Mouse (Mus musculus) hindbrain, embryonic 11.5 days (tissue): ENCODE data around the gene Prkca. TPM values are rescaled to one million over a fixed set of nuclear protein-coding genes. Genes with fewer than 3 reads are reported as not detected.

Experiments used
- ATAC-seq: fragments of 200-750 bp; cut with Nextera tagmentation; 2 replicates; pipeline ENCODE4 v1.8.0; 2017; ENCODE audit warnings: mild to moderate bottlenecking, moderate TSS enrichment, moderate library complexity; ENCODE audit not compliant: low FRiP score
- DNase-seq: peaks from one replicate; pipeline ENCODE4 v3.0.0-alpha.2; 2015; ENCODE audit warnings: low spot score
- H3K27ac ChIP-seq: fragments of 300-500 bp; sonication (generic); 2 replicates; pipeline ENCODE4 v1.5.1; 2014; ENCODE audit warnings: mild to moderate bottlenecking, low read depth, low read length
- H3K27me3 ChIP-seq: fragments of 300-500 bp; sonication (generic); 2 replicates; pipeline ENCODE4 v1.6.1; 2014; ENCODE audit warnings: mild to moderate bottlenecking, low read length, moderate library complexity, mixed read lengths; ENCODE audit not compliant: control insufficient read depth, insufficient read depth
- H3K36me3 ChIP-seq: fragments of 300-500 bp; sonication (generic); 2 replicates; pipeline ENCODE4 v1.6.1; 2014; ENCODE audit warnings: mild to moderate bottlenecking, low read length, moderate library complexity, mixed read lengths; ENCODE audit not compliant: control insufficient read depth, insufficient read depth
- H3K4me1 ChIP-seq: fragments of 300-500 bp; sonication (generic); replicated peaks from 2 replicates; pipeline ENCODE4 v1.6.1; 2014; ENCODE audit warnings: low read length, mixed read lengths; ENCODE audit not compliant: control insufficient read depth, insufficient read depth
- H3K4me2 ChIP-seq: fragments of 300-500 bp; sonication (generic); replicated peaks from 2 replicates; pipeline ENCODE4 v1.6.1; 2014; ENCODE audit warnings: mild to moderate bottlenecking, low read depth, low read length
- H3K4me3 ChIP-seq: fragments of 300-500 bp; sonication (generic); 2 replicates; pipeline ENCODE4 v1.5.1; 2014; ENCODE audit warnings: low read depth, low read length
- H3K9ac ChIP-seq: fragments of 300-500 bp; sonication (generic); 2 replicates; pipeline ENCODE4 v1.6.1; 2014; ENCODE audit warnings: low read depth, low read length
- H3K9me3 ChIP-seq: fragments of 300-500 bp; sonication (generic); 2 replicates; pipeline ENCODE4 v1.6.1; 2016; ENCODE audit warnings: low read length; ENCODE audit not compliant: control insufficient read depth
- WGBS: fragments of 180-500 bp; shearing (Covaris S2); extraction: QIAGEN DNeasy Blood & Tissue Kit; methylation state at CpG from one replicate; pipeline ENCODE4 v1.1.7; 2014; 5-methylcytosine and 5-hydroxymethylcytosine counted together
- polyA plus RNA-seq: library from polyadenylated mRNA; unstranded; fragments of >200 nt; fragmentation: Nextera tagmentation; extraction: Ambion mirVana; gene quantifications from 2 replicates; pipeline ENCODE4 v1.2.1, GENCODE M21; 2014

Gene Prkca
- polyA plus RNA-seq, 1 experiment from 2014 or later, result 4.1 TPM

DNA sequence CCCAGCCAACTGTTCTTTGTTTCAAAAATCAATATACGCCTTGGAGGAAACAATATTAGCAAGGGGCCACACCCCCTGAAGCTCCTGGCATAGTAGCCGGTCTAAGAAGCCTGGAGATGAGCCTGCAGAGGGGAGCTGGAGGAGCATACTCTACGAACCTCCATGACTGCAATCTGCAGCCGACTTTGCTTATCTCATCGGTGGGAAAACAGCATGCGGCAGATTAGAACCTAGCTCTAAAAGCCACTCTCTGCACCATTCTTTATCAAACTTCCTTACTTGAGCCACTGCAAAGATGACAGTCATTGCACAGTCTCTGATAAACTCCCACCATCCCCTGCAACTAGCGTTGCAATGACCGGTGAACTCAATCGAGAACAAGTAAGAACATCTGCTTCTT lies 194.5 kb downstream of the Prkca start:
- ATAC-seq (no peak), DNase-seq (peak; percentile 12)
- no peak overlapping the region for H3K4me2 ChIP-seq
- peaks cover 5% of the 10 kb centered on the region for H3K27me3 ChIP-seq
- no peaks in the 10 kb centered on the region for H3K36me3 ChIP-seq
- no peak overlapping the region for H3K4me3 ChIP-seq
- H3K9me3 ChIP-seq, result no peaks in the 10 kb centered on the region
- no peak overlapping the region for H3K9ac ChIP-seq
- H3K27ac ChIP-seq, result no peak overlapping the region
- 78% methylated on average over 9 of the region's 9 CpGs for WGBS
- H3K4me1 ChIP-seq, result no peaks in the 10 kb centered on the region

DNA sequence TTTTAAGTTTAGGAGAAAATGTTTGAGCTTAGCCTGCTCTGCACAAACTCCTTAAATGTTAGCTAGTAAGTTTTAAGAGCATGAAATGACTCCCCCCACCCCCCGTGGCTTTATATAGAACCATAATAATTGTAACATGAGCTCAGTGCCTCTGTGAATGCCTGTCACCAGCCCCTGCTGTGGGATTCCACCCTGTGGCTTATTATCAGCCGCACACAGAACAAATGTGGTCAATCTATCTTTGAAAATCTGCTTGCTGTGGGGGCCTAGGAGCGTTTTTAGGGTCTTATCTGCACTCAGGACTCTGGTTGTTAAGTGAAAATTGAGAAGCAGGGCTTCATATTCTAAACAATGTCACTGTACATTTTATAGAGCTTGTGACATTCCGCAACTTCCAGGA lies 195.2 kb downstream of the Prkca start:
- Histone ChIP-seq H3K27me3 (peaks cover 5% of the 10 kb centered on the region), H3K4me3 (no peak overlapping the region), H3K9ac (no peak overlapping the region), H3K4me2 (no peak overlapping the region), H3K27ac (no peak overlapping the region), H3K4me1 (no peaks in the 10 kb centered on the region), H3K9me3 (no peaks in the 10 kb centered on the region), H3K36me3 (no peaks in the 10 kb centered on the region)
- ATAC-seq (no peak), DNase-seq (peak; percentile 22)
- 29% methylated on average over 4 of the region's 4 CpGs for WGBS

DNA sequence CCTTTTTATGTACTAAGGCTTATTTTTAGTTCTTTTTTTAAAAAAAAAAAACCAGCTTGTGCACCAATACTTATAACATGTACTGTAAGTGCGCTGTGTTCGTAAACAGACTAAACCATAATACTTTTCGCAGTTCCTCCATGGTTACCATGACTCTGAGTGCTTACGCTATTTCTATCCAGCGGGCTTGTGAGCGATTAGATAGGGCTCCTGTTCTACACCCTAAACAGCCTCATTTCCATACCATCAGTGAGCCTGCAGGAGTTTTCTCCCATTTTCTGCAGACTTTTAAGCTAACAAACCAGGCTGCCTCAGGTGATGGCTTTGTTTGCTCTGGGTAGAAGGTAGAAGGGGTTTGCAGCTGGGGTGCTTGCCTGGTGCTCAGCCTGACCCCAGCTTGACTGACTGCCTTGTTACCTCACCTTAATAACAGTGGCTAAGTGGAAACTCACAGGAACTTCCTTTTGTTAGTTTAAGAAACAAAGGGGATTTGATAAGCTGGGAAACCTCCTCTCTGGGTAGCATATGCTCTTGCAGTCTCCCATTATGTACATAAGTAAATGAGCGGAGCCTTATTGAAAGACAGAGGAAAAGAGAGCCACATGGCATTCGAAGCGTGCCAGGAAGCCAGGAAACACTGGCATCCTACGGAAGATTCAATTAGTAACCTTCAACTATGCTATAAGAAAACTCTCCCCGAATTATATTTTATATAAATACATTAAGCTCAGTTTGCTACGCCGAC lies 197.8 kb downstream of the Prkca start:
- no peak overlapping the region for H3K27ac ChIP-seq
- H3K9ac ChIP-seq, result no peak overlapping the region
- DNase-seq (no peak), ATAC-seq (no peak)
- no peak overlapping the region for H3K4me3 ChIP-seq
- H3K4me1 ChIP-seq, result no peaks in the 10 kb centered on the region
- no peak overlapping the region for H3K4me2 ChIP-seq
- peaks cover 6% of the 10 kb centered on the region for H3K27me3 ChIP-seq
- H3K9me3 ChIP-seq, result no peaks in the 10 kb centered on the region
- WGBS, result 79% methylated on average over 13 of the region's 13 CpGs
- H3K36me3 ChIP-seq, result no peaks in the 10 kb centered on the region

DNA sequence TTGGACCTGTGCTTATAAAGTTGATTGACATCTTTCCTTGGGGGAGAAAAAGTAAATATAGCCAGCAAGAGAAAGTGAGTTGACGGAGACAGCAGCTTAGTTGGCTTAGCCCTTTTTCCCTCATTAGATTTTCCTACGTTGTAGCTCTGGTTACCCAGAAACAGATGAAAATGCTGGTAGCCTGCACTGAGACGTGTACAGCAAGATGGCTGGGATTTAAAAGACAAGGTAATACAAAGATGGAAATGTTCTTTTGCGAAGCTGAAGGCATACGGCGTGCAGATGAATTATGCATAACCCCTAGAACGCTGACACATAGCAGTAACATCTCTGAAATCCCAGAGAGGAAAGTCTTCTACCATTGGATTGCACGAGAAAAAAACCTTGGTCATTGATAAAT lies 198.6 kb downstream of the Prkca start:
- H3K36me3 ChIP-seq, result no peaks in the 10 kb centered on the region
- peaks cover 3% of the 10 kb centered on the region; the same call in 1 of the 2 replicates for H3K27me3 ChIP-seq
- ATAC-seq, result no peak
- whole genome bisulfite sequencing, result 79% methylated on average over 8 of the region's 8 CpGs
- no peaks in the 10 kb centered on the region for H3K4me1 ChIP-seq
- no peak overlapping the region for H3K27ac ChIP-seq
- no peak for DNase-seq
- no peak overlapping the region for H3K4me2 ChIP-seq
- H3K9me3 ChIP-seq, result no peaks in the 10 kb centered on the region
- H3K4me3 ChIP-seq, result no peak overlapping the region
- no peak overlapping the region for H3K9ac ChIP-seq

DNA sequence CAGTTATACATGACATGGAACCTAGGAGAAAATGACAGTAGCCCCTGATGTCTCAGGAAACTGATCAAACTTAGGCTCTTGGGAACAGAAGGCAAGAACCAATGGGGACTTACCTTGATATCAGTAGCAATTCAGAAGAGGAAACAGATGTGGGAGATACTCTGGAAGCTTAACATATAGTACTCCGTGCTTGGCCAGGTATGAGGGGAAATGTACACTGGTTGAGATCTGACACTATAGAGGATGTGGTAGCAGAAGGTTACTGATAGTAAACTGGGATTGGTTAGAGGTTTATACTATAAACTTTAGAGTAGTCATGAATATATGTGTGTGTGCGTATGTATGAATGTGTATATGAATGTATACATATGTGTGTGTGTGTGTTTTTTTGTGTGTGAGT lies 200.0 kb downstream of the Prkca start:
- DNase-seq, result no peak
- Histone ChIP-seq H3K27ac (no peak overlapping the region), H3K36me3 (no peaks in the 10 kb centered on the region), H3K4me2 (no peak overlapping the region), H3K9me3 (no peaks in the 10 kb centered on the region), H3K4me3 (no peak overlapping the region), H3K27me3 (0 out of 2 replicates have a peak, but pooled peaks cover 2% of the 10 kb centered on the region), H3K4me1 (no peaks in the 10 kb centered on the region), H3K9ac (no peak overlapping the region)
- no peak for ATAC-seq
- WGBS, result 89% methylated on average over 2 of the region's 2 CpGs

DNA sequence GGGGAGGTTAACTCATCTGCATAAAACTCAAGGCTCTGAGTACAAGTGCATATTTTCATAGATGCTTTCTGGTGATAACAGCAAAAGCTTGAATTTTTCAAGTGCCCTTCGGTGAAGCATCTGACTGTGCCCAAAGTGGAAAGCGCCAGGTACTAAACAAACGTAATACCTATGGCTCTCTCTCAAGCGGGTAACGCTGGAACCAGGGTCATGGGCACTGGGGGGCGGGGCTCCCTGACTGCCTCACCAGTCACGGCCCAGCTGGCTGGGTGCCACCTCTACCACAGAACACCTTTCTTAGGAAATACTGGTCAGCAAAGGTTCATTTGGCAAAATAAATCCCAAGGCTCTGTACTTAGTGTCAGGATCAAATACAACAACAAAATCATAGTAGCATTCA lies 203.7 kb downstream of the Prkca start:
- Histone ChIP-seq H3K27ac (no peak overlapping the region), H3K4me3 (no peak overlapping the region), H3K36me3 (no peaks in the 10 kb centered on the region), H3K27me3 (0 out of 2 replicates have a peak, but pooled peaks cover 2% of the 10 kb centered on the region), H3K9me3 (no peaks in the 10 kb centered on the region), H3K4me1 (no peaks in the 10 kb centered on the region), H3K4me2 (no peak overlapping the region), H3K9ac (no peak overlapping the region)
- DNase-seq (no peak), ATAC-seq (no peak)
- WGBS, result 78% methylated on average over 7 of the region's 7 CpGs

DNA sequence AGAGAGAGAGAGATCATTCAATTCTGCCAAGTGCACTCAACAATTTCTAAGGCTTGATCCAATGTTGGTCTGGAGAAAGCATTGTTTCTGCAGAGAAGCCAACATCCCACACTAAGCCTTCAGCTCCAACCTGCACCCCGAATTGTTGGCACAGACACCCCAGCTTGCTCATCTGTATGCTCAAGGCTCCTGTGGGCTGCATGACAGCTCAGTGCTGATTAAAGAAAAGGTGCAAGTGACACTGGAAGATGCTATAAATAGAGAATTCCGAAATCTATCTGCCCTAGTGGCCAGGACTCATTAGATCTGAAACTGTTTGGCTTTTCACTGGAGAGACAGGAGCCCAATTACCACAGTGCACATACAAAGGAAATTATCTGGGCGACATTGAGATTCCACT lies 207.4 kb downstream of the Prkca start:
- no peaks in the 10 kb centered on the region for H3K27me3 ChIP-seq
- no peak for DNase-seq
- H3K4me3 ChIP-seq, result no peak overlapping the region
- no peaks in the 10 kb centered on the region for H3K4me1 ChIP-seq
- no peak overlapping the region for H3K27ac ChIP-seq
- H3K9ac ChIP-seq, result no peak overlapping the region
- no peak for ATAC-seq
- no peak overlapping the region for H3K4me2 ChIP-seq
- no peaks in the 10 kb centered on the region for H3K9me3 ChIP-seq
- no peaks in the 10 kb centered on the region for H3K36me3 ChIP-seq
- WGBS, result 74% methylated on average over 3 of the region's 3 CpGs

DNA sequence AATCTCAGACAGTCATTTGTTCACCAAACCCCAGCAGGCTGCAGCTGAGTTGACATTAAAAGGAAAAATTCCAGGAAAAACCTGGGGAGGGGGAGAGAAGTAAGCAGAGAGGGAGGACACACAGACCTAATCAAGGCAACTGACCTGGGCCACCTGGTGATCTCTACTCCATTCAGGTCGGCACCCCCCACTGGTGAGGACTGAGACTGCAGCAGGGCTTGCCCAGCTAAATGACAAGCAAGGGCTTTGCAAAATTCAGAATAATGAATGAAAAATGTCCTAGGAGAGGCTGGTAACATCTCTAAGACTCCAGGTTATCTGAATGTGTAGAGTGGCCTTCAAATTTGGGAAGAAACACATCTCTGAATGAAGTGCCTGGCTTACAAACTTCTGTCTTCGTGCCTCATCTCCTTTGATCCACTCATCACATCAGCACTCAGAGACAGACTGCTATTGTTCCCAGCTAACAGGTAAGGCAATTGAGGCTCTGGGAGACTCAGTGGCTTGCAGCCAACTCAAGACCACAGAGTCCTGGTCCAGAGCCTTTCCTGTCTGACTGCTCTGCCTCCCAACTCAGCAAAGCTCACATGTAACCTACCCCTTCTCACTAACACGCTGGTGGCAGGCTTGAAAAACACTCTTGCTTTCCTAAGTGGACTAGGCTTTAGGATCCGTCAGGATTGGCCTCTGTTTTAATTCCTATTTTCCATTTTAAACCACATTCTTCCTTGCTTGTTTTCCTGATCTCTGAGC lies 208.1 kb downstream of the Prkca start:
- ATAC-seq, result no peak

DNA sequence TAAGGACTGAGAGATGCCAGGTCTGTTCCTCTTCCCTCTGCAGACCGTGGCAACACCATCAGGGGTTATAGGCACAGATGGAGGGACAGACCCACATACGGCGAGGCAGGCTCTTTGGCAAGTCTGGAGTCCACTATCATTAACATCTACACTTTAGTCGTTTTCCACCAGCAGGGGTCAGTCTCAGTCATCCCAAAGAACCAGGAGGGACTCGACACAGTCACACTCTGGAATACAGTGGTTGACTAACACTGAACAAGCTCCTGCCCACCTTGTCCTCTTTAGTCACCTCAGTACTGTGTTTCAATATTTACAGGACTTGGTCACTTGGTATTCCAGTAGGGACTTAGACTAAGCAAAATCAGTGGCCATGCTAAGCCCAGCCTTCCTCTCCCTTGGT lies 215.1 kb downstream of the Prkca start:
- DNase-seq, result peak; percentile 77
- H3K27me3 ChIP-seq, result no peaks in the 10 kb centered on the region
- no peak overlapping the region for H3K9ac ChIP-seq
- no peak for ATAC-seq
- no peaks in the 10 kb centered on the region for H3K4me1 ChIP-seq
- no peaks in the 10 kb centered on the region for H3K36me3 ChIP-seq
- WGBS, result 34% methylated on average over 5 of the region's 5 CpGs
- no peak overlapping the region for H3K4me2 ChIP-seq
- no peak overlapping the region for H3K27ac ChIP-seq
- no peaks in the 10 kb centered on the region for H3K9me3 ChIP-seq
- H3K4me3 ChIP-seq, result no peak overlapping the region

More for the DNA sequence above, 208.1 kb downstream of the Prkca start:
- no peaks in the 10 kb centered on the region for H3K27me3 ChIP-seq
- WGBS, result 34% methylated on average over 4 of the region's 4 CpGs
- H3K27ac ChIP-seq, result no peak overlapping the region
- H3K4me1 ChIP-seq, result no peaks in the 10 kb centered on the region
- no peak overlapping the region for H3K4me2 ChIP-seq
- H3K9ac ChIP-seq, result no peak overlapping the region
- H3K9me3 ChIP-seq, result no peaks in the 10 kb centered on the region
- peak; percentile 22 for DNase-seq
- no peaks in the 10 kb centered on the region for H3K36me3 ChIP-seq
- no peak overlapping the region for H3K4me3 ChIP-seq
